Mouse (Mus musculus) heart, adult 2 months (tissue): ENCODE results near the gene Limd1.

Source experiments
- CTCF ChIP-seq: fragments of 200-600 bp; IDR thresholded peaks from 2 replicates; pipeline ENCODE4 v1.8.1; 2022; ENCODE audit warnings: antibody characterized with exemption, mild to moderate bottlenecking, moderate library complexity
- EP300 ChIP-seq: fragments of 200-500 bp; IDR thresholded peaks from 2 replicates; pipeline ENCODE4 v1.6.1; 2011; ENCODE audit warnings: low read depth, low read length, control low read depth; ENCODE audit not compliant: insufficient read depth
- POLR2A ChIP-seq: fragments of 200-500 bp; IDR thresholded peaks from 2 replicates; pipeline ENCODE4 v1.6.1; 2011; ENCODE audit warnings: mild to moderate bottlenecking, low read depth, low read length, control low read depth; ENCODE audit not compliant: insufficient read depth

- TF ChIP-seq CTCF (no peak), POLR2A (no peak), EP300 (no peak)
Observed at GRCm38 (mm10) chr9:123484830-123485229, 6.3 kb downstream of the Limd1 start.
